Mouse (Mus musculus): Measurements from ENCODE around the gene Trpv2.
"Not testable (repeated sequence)": the region's sequence is repeated elsewhere in the genome, so short reads cannot be mapped to it uniquely, and the experiment has no call there.

Gene Trpv2

DNA sequence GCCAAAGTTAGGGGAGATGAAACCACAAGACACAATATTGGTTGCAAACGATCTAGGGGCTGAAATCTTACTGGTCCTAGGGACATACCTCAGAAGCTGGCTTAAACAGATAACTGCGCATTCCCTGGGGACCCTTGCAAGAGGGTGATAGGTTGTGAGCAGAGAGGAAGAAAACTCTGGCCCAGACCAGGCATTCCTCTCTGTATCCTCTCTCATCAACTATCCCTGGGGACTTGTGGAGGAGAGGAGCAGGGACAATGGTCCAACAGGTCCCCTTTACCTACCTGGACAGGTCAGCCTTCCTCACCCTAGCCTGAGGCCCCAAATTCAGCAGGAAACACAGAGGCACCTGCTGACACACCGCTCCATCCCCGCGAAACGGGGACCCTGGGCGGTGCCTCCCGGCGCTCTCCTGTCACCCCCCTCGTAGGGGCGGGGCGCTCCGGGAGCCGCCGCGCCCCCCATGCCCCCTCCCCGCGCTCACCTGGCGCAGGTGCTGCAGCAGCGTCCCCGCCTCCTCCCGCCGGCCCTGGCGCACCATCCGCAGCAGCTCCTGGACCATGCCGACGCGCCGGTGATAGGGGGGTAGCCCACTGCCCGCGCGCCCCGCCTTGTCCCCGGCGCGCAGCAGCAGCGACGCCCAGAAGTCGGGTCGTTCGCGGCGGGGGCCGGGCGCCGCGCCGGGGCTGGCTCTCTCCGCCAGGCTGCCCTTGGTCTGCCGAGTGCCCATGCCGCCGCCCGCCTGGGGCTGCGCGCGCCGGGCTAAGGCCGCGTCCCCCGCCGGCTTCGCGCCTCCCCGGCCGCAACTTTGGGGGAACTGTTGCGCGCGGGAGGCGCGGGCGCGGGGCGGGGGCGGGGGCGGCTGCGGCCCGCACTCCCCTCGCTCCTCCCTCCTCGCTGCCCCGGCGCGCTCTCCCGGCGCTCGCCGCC, 73.6 kb downstream of the Trpv2 start, which contains the start of gene Lrrc75a:
TSS of gene Lrrc75a (minus strand) at position 863 of the 930 bp plus-strand sequence.
- peak; percentile 61 for DNase-seq (ENCODE audit: low read depth, low spot score)

- DNase-seq (ENCODE audit: low read depth, low spot score) = peak; percentile 87
Observed at GRCm38 (mm10) chr11:62648591-62649391, 74.5 kb downstream of the Trpv2 start, which contains the start of gene Mmgt2. TSS of gene Mmgt2 (plus strand) at chr11:62648664.

DNA sequence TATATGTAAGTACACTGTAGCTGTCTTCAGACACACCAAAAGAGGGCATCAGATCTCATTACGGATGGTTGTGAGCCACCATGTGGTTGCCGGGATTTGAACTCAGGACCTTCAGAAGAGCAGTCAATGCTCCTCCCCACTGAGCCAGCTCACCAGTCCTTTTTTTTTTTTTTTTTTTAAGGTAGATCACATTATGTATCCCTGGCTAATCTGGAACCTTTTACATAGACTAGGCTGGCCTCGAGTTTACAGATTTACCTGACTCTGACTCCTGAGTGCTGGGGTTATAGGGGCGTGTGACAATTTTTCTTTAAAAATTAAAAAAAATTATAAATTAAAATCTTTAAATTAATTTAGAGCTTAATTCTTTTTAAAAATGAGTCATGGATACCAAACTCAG, 75.5 kb downstream of the Trpv2 start:
- not testable (repeated sequence) for DNase-seq (ENCODE audit: low read depth, low spot score)
